Mouse (Mus musculus) left cerebral cortex, postnatal 10 days (tissue): ENCODE data around the gene Map4k3. TPM values are rescaled to one million over a fixed set of nuclear protein-coding genes. Genes with fewer than 3 reads are reported as not detected.
"Not testable (repeated sequence)": the region's sequence is repeated elsewhere in the genome, so short reads cannot be mapped to it uniquely, and the experiment has no call there.

Source experiments
- DNase-seq, 2 experiments: peaks; one replicate each; pipeline ENCODE4 v3.0.0; 2021 to 2022; ENCODE audit warnings: low spot score in 2 of 2, mixed read lengths in 1 of 2; ENCODE audit errors: extremely low spot score in 1 of 2
- intact Hi-C: fragments of 180-260 bp; cut with DNase I; formaldehyde crosslinking; loops from one replicate; pipeline ENCODE4 v1.15.1; 2025
- total RNA-seq, 2 experiments: library from RNA; stranded (reverse); gene quantifications; 2 replicates each; pipeline ENCODE4 v1.2.3; 2021

Map4k3 gene
- total RNA-seq, 2 experiments from 2014 or later, result 56.1 to 57.6 TPM

DNA sequence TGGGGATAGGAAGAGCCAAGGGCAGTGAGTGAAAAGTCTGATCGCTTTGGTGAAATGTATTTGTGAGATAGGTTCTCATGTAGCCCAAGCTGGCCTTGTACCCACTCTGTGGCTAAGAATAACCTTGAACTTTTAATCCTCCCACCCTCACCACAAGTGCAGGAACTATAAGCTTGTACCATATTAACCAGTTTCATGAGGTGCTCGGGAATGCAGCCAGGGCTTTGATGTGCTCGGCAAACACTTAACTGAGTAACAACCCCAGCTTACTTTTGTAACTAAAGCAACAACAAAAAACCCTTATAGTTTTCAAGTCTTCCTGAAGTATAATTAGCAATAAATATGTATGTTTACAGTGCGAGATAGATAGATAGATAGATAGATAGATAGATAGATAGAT, 4.0 kb upstream of the Map4k3 start:
- DNase-seq, result no peak
- intact Hi-C loops, result no loop called here

DNA sequence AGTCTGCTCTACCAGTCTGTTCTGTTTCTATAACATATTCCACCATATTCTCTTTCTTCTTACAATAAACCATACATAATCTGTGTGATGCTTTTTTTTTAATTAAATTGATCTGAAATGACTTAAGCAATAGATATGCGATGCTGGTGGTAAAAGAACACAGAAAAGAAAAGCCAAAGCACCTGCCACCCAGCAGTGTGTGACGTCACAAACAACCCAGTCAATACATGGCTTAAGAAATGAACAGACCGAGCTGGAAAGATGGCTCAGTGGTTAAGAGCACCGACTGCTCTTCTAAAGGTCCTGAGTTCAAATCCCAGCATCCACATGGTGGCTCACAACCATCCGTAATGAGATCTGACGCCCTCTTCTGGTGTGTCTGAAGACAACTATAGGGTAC, 2.0 kb upstream of the Map4k3 start:
- DNase-seq, result not testable (repeated sequence)

DNA sequence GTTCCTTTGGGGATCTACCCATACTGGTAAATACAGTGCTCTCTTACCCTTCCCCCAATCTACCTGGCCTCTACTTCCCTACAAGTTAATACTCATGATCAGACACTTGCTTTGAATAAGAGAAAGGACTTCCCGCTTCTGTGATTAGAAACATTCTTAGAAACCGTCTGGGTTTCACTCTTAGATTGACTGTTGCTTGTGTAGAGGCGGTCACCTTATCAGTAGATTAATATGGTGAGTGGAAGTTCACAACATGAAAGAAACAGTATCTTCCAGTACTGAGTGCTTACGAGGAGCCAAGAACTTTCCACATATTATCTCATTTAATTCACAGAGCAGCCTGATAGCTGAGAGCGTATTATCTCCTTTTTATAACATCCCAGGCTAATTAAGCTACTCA, 1.5 kb upstream of the Map4k3 start:
- intact Hi-C loops, result no loop called here
- no peak for DNase-seq

More for the DNA sequence above, 2.0 kb upstream of the Map4k3 start:
- intact Hi-C loops, result not testable (repeated sequence)

DNA sequence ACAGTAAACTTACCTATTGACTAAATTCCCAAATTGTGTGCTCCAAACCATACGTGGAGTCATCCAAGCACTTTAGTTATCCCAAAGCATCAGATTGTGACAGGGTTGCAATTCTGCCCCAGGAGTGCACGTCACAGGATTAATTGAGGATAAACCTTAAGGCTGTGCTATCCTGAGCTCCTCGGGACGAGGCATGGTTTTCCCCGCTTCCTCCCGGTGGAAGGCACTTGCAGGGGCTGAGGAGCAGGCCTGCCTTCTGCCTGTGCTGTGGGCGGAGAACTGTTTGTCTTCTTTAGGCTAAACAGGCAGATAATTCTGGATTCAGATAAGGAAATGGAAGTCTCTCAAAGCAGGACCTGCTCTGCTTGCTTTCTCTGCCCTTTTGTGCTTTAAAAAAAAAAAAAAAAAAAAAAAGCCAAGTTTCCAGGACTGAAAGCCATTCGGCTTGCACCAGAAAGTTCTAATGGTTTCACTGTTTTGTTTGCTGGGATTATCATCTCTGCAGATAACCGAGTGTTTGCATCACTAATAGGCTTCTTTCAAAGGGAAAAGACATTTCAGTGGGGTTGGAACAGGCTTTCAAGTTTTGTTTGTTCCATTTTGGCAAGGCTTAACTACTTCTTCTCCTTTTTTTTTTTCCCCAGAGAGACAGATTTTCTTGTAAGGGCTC, 930 bp upstream of the Map4k3 start:
- intact Hi-C loops, result no loop called here
- no peak for DNase-seq

DNA sequence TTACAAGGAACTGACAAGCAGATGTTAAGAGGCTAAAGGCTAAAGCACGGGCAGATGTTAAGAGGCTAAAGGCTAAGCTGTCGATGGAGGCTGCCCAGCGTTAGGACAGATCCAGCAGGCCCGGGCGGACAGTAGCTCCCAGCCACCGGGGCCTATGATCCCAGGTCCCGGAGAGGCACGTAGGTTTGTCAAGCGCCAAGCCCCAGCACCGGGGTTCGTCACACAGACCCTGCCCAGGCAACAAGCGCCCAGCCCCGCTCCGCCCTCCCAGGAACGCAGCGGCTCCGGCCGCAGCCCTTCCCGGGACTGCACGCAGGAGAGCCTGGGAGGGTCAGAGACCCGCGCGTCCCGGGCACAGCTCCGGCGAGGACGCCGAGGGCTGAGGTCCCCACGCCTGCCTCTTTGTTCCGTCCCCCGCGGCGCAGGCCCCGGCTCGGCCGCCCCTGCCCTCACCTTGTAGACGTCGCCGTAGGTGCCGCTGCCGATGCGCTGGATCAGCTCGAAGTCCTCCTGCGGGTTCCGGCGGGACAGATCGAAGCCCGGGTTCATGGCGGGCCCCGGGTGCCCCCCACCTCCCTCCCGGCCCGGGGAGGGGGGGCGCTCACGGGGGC, 839 bp downstream of the Map4k3 start:
- peak; percentile 20 to 76 for DNase-seq
- intact Hi-C loops, result no loop called here

DNA sequence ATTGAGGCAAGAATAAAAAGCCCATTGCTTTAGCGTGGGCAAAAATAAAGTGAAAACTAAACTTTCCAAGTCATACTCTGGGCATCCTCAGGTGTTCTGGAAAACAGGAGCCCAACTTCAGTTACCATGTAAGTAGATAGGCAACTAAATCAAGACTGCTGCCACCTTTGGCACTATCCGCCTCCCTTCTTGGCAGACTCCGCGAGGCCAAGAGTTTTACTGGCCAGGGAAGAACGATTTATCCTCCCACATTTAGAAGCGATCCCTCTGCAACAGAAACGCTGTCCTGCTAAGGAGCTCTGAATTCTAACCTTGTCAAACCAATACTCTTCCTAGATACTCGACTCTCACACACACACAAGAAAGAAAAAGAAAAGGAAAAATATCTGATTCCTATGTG, 1.5 kb downstream of the Map4k3 start:
- no peak for DNase-seq
- intact Hi-C loops, result no loop called here

DNA sequence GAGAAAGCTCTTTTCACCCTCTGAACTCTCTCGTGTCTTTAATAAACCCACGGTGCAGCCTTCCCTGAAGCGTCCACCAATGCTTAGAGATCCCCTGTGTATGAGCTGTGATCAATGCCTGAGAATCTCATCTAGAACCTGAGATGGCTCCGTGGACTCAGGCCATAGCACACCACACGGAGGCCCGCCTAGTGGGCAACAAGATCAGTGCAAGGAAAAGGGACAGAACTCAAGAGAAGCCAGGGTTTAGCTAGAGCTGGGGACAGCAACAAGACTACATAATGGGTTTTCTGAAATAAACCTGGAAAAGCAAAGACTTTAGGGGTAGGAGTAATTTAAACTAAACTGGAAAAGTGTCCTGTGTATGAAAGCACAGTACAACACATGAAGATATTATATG, 5.2 kb downstream of the Map4k3 start:
- DNase-seq, result no peak

DNA sequence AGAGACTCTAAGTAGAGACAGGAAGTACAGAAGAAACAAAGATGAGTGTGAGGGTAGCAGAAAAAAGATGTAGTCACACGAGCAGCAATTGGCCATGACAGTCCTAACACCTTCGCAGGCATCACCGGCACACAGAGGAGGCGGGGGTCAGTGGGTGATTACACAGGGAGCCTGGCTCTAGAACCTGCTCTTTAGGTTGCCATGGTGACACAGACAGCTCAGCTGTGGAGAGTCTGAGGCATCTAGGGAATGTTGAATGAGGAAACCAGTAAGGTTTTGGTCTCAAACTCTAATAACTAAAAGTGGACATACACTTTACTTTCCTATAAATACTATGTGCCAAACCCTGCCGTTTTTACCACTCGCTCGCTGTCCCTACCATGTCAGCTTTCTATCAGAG, 6.6 kb downstream of the Map4k3 start:
- no peak for DNase-seq
- intact Hi-C loops, result no loop called here

More for the DNA sequence above, 5.2 kb downstream of the Map4k3 start:
- intact Hi-C loops, result no loop called here

DNA sequence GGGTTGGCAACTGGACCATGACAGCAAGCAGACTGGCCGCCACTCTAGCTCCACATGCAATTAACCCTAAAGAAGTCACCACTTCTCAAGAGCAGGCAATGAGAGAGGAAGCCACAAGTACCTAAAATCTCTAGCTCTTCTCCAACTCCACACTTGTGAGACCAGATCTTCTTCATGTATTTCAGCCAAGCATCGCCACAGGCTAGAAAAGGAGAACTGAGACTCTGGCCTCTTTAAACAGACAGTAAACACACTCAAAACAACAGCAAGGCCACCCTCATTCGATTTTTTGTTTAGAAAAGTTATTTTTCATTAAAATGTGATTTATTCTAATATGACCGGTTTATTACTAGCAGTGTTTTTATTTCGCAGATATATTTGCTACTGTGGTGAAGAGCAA, 9.0 kb downstream of the Map4k3 start:
- intact Hi-C loops, result no loop called here

DNA sequence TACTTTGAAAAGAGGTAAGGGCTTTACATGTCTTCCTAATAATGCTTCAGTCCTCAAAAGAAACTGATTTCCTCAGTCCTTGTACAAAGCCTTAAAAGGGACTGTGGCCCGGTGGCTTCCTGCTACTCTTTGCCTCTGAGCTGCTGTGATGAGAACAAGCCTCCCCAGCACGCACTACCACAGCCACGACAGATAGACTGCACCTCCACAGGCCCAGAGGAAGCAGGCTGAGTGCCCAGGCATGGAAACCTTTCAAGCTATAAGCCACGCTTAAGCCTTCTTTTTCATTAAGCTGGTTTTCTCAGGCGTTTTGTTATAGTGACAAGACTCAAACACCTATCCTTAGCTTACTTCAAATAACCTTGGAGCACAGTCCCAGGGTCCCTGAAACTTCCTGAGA, 10.0 kb downstream of the Map4k3 start:
- intact Hi-C loops, result no loop called here

More for the DNA sequence above, 9.0 kb downstream of the Map4k3 start:
- no peak for DNase-seq

DNA sequence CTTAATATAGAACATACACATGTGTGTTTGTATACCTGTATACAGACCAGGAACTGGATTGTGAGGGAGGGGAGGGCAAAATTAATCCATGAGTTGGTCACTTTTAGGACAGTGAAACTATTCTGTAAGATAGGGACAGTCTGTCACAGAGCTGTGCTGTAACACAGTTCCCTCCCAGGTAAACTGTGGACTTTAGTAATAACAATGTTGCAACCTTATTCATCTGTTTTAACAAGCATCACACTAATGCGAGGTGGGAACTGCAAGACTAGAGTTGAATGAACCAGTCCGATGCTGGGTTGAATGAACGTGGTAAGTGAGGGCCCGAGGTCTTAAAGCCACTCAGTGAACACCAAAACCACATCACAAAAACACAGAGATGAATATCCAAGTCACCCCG, 14.7 kb downstream of the Map4k3 start:
- no peak for DNase-seq
- intact Hi-C loops, result no loop called here

More for the DNA sequence above, 10.0 kb downstream of the Map4k3 start:
- DNase-seq, result no peak

DNA sequence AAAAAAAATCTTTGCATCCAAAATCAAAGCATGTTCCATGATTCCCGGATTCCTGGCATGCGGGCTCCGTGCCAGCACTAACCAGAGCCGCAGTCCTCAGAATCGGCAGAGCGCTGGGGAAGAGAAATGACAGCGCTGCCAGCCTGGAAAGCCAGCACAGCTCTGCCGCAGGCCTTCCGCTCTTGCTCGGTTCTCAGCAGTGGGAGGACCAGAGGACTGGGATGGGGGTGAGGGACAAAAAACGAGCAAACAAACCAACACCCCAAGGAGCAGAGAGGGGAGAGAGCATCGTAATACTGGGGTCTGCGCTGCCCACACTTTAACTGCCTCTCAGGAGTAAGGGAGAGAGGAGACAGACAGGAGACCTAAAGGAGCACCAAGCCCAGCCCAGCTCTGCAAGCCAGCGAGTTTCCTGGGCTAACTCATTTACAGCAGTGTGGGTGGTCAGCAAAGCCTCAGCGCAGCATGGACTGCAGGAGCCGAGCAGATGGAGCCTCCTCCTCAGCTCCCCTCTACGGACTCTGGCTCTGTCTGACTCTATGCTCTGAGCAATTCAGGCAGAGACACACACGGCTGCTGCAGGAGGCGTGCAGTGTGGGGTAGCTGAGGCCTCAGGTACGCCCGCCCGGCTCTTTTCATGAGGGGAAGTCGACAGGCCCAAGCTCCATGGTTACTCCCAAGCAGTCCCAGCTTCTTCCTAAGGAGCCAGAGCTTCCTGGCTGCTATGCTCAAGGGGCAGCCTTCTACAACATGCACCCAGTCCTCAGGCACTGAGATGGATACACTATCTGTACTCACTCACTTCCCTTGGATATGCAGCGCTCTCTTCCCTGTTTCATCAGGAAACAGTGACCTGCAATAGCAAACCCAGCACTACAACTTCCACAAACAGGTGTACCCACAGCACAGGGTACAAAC, 18.1 kb downstream of the Map4k3 start:
- intact Hi-C loops, result no loop called here
- DNase-seq, result peak; percentile 40 to 67

DNA sequence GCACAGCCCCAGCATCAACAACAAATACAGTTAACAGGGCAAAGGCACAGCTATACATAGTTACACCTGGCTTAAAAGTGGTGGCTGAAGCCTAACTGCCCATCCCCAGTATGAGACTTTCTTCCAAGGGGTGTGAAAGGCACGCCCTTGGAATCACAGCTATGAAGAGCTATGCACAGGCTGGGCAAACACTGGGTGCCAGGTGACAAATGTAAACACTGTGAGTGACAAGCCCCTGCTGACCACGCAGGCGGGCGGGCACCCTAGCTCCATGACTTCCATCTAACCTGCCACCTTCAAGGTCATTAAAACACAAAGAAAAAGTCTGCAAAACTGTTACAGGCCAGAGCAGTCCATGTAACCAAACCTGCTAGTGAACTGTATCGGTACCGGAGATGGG, 19.5 kb downstream of the Map4k3 start:
- DNase-seq, result no peak
- intact Hi-C loops, result no loop called here

DNA sequence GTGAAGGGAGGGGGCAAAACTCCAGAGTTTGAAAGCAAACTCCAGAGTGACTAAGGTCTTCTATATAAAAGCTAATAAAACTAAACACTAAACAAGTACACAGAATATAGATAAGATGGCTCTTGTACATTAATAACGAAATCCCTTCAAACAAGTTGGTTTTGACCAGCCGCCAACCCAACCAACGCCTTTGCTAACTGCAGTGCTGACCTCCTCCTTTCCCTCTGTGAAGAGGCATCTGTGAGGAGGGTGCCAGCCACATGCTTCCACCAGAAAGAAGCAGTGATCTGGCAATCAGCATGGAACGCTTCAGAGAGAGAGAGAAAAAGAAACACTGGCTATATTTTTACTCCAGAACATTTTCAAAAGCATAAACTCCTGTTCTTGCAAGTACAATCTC, 21.1 kb downstream of the Map4k3 start:
- intact Hi-C loops, result no loop called here
- peak in 1 of 2 experiments; percentile 54 for DNase-seq

DNA sequence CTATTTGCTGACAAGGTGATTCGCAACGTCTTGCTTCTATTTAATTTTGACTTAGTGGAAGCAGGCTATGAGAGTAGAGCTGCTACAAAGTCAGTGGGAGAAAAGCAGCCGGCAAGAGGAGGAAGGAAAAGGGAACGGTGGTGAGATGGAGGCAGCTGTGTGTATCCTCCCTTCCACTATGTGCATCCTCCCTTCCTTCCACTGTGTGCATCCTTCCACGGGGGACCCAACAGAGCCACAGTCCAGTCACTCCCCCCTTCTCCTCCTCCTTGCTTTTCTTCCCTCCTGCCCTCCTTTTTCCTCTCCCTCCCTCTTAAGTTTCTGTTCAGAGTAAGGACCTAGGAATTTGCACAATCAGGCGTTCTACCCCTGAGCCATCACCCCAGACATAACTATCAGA, 21.7 kb downstream of the Map4k3 start:
- no peak for DNase-seq
- intact Hi-C loops, result no loop called here

DNA sequence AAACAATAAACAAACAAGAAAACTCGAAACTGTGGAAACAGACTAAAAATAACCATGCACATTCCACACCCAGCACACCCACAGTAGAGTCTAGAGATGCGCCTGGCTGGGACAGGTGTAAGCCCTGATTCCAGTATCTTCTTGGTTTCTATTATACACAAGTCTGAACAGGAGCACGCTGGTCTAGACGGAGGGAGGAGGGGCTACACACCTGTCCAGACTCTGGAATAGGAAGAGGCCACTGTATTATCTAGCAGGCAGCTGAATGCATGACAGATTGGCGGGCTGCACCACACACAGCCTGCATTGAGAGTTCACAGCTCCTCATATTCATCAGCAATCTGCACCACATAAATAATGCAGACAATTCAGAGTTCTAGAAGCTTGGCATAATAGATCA, 26.6 kb downstream of the Map4k3 start:
- intact Hi-C loops, result no loop called here
- no peak for DNase-seq

DNA sequence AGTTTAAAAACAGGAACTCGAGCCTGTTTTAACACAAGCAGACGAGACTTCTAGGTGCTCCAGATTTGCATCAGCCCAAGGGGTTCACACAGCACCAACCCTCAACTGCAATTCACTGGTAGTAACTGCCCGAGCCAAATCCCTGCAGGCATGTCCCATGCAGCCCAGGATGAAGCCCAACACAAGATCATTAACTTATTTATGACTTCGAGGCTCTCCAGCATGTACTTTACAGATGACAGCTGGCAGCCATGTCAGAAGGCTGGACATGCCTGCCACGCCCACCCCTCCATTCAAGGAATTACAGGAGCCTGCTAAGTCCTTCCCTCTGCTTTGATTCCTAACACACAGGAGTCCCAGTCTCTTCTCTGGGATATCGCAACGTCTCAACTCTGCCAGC, 29.4 kb downstream of the Map4k3 start:
- intact Hi-C loops, result no loop called here

DNA sequence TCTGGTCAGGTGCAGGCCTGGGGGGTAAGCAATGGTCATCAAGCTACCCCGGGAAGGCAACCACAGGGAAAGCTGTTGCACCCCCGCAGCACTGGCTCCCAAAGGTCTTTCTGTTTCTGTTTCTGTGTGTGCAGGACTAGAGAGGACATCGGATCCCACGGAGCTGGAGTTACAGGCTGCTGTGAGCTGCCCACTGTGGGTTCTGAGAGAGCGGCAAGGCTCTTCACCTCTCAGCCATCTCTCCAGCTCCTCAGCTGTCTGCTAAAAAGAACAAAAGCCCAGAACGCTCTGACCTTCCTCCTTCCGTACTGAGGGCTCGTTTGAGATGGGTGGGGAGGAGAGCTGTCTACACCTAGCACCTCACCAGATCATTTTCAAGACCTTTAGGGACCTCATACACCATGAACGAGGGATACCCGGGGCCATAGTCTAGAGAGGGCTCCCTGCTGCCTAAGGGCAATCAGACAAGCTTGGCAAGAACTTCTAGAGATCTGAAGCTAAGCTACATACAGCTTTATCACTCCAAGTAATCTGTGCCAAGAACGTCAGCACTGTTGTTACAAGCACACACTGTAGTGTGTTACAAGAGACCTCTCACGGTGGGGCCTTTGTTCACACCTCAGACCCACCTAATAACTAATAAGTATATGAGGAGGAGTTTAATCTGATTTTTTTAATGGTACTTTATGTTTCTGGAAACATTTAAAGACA, 29.9 kb downstream of the Map4k3 start:
- DNase-seq, result no peak

More for the DNA sequence above, 29.4 kb downstream of the Map4k3 start:
- no peak for DNase-seq

DNA sequence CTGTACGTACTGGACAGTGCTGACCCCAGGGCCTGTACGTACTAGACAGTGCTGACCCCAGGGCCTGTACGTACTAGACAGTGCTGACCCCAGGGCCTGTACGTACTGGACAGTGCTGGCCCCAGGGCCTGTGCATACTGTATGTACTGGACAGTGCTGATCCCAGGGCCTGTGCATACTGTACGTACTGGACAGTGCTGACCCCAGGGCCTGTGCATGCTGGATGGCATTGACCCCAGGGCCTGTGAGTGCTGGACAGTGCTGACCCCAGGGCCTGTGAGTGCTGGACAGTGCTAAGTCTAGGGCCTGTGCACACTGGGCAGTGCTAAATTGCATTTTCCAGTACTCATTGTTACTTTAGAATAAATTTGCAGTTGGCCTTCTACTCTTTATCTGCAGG, 31.3 kb downstream of the Map4k3 start:
- intact Hi-C loops, result no loop called here
- DNase-seq, result no peak

More for the DNA sequence above, 29.9 kb downstream of the Map4k3 start:
- intact Hi-C loops, result no loop called here
